Mouse (Mus musculus) adrenal gland, adult 8-10 months (tissue): ENCODE results near the gene Tmem270. TPM values are rescaled to one million over a fixed set of nuclear protein-coding genes. Genes with fewer than 3 reads are reported as not detected.

Experiments used
- DNase-seq: peaks from one replicate; pipeline ENCODE4 v3.0.0; 2022
- total RNA-seq, 4 experiments: library from RNA; stranded (reverse); gene quantifications; 2 replicates each; pipeline ENCODE4 v1.2.4; 2022

The Tmem270 gene
- total RNA-seq, 4 experiments from 2014 or later: not detected

GRCm38 (mm10) chr5:134876801-134877200 lies 29.7 kb downstream of the Tmem270 start:
- DNase-seq: no peak

GRCm38 (mm10) chr5:134875245-134875644 lies 31.3 kb downstream of the Tmem270 start:
- no peak for DNase-seq

GRCm38 (mm10) chr5:134873956-134874879 lies 32.3 kb downstream of the Tmem270 start:
- no peak for DNase-seq

- no peak for DNase-seq
These were observed 33.5 kb downstream of the Tmem270 start for GRCm38 (mm10) chr5:134873034-134873433.

GRCm38 (mm10) chr5:134872597-134872996 lies 33.9 kb downstream of the Tmem270 start:
- peak; percentile 47 for DNase-seq

GRCm38 (mm10) chr5:134868506-134868905 lies 38.0 kb downstream of the Tmem270 start:
- DNase-seq: no peak

GRCm38 (mm10) chr5:134867320-134868144 lies 39.0 kb downstream of the Tmem270 start:
- no peak for DNase-seq

GRCm38 (mm10) chr5:134865158-134865557 lies 41.4 kb downstream of the Tmem270 start:
- DNase-seq: no peak

GRCm38 (mm10) chr5:134861902-134862497 lies 44.5 kb downstream of the Tmem270 start:
- no peak for DNase-seq

- no peak for DNase-seq
These were observed 47.3 kb downstream of the Tmem270 start for GRCm38 (mm10) chr5:134859193-134859592.

GRCm38 (mm10) chr5:134858378-134858777 lies 48.2 kb downstream of the Tmem270 start:
- DNase-seq: no peak

GRCm38 (mm10) chr5:134852873-134853272 lies 53.7 kb downstream of the Tmem270 start:
- DNase-seq: no peak

Other genes with a start within 250 kb of the Tmem270 start
- 10 to 100 TPM; 22.4 to 25.4 (median 23.7) TPM for gene Limk1, start 218.1 kb downstream of the Tmem270 start, total RNA-seq
- gene Eln, start 159.4 kb downstream of the Tmem270 start, total RNA-seq: 10 to 100 TPM in 2 of 4 experiments, 1 to 10 TPM in 2; 6.8 to 12.7 (median 9.7) TPM
- not detected for gene Cldn13, start 8.8 kb upstream of the Tmem270 start, total RNA-seq
- 10 to 100 TPM; 22.1 to 55.7 (median 44.6) TPM for gene Mettl27, start 25.6 kb upstream of the Tmem270 start, total RNA-seq
- gene Cldn4, start 40.2 kb upstream of the Tmem270 start, total RNA-seq: not detected
- 1 to 10 TPM in 3 of 4 experiments, not detected in 1; 1.1 to 1.5 (median 1.4) TPM for gene Cldn3, start 79.5 kb upstream of the Tmem270 start, total RNA-seq
- gene Abhd11, start 102.4 kb upstream of the Tmem270 start, total RNA-seq: 10 to 100 TPM; 52.4 to 65.4 (median 55.9) TPM
- 10 to 100 TPM in 3 of 4 experiments, 1 to 10 TPM in 1; 4.9 to 15.9 (median 12.1) TPM for gene Stx1a, start 116.7 kb upstream of the Tmem270 start, total RNA-seq
- 10 to 100 TPM; 35.8 to 42.0 (median 38.7) TPM for gene Dnajc30, start 157.5 kb upstream of the Tmem270 start, total RNA-seq
- 10 to 100 TPM; 54.5 to 56.7 (median 55.8) TPM for gene Bud23, start 158.2 kb upstream of the Tmem270 start, total RNA-seq
- gene Vps37d, start 171.5 kb upstream of the Tmem270 start, total RNA-seq: 1 to 10 TPM; 2.2 to 6.5 (median 4.8) TPM
- gene Mlxipl, start 183.2 kb upstream of the Tmem270 start, total RNA-seq: 10 to 100 TPM; 33.6 to 42.9 (median 37.8) TPM
- gene Tbl2, start 242.9 kb upstream of the Tmem270 start, total RNA-seq: 10 to 100 TPM; 21.2 to 30.4 (median 25.6) TPM